Mouse (Mus musculus) CH12.LX (cell line): ENCODE measurements around the gene Cib1. TPM values are rescaled to one million over a fixed set of nuclear protein-coding genes. Genes with fewer than 3 reads are reported as not detected.

Source experiments
- DNase-seq: peaks from one replicate; pipeline ENCODE4 v3.0.0-alpha.2; 2013; ENCODE audit errors: extremely low read depth
- H3K27ac ChIP-seq: 2 replicates; pipeline ENCODE4 v1.5.1; 2012; ENCODE audit warnings: low read depth, mild to moderate bottlenecking, control low read depth, moderate library complexity; ENCODE audit not compliant: insufficient read depth
- H3K27me3 ChIP-seq: replicated peaks from 2 replicates; pipeline ENCODE3; 2012; ENCODE audit warnings: inconsistent platforms
- H3K36me3 ChIP-seq, 2 experiments: replicated peaks in 1 of 2; 2 replicates each; pipeline versions ENCODE3 to v1.6.1; 2012; ENCODE audit warnings: inconsistent platforms in 1 of 2, low read length in 1 of 2, mild to moderate bottlenecking in 1 of 2, mixed read lengths in 1 of 2, moderate library complexity in 1 of 2; ENCODE audit not compliant: control insufficient read depth in 1 of 2, insufficient read depth in 1 of 2
- H3K4me1 ChIP-seq, 2 experiments: 2 replicates each; pipeline ENCODE4 v1.6.1; 2012; ENCODE audit warnings: inconsistent platforms in 1 of 2, moderate library complexity in 1 of 2; ENCODE audit not compliant: insufficient read depth in 2 of 2, control insufficient read depth in 1 of 2
- H3K4me2 ChIP-seq: 2 replicates; pipeline ENCODE4 v1.6.1; 2012; ENCODE audit warnings: low read depth, mild to moderate bottlenecking, control low read depth; ENCODE audit not compliant: poor library complexity, insufficient read depth, severe bottlenecking
- H3K4me3 ChIP-seq, 3 experiments: fragments of 150-350 bp in 1 of 3; sonication (generic) in 1 of 3; replicated peaks in 1 of 3; 2 replicates each; pipeline versions ENCODE3 to v1.5.1; 2011 to 2012; ENCODE audit warnings: low read depth in 2 of 3, low read length in 2 of 3, mild to moderate bottlenecking in 2 of 3, moderate library complexity in 2 of 3, control low read depth in 1 of 3, improper control_type of control experiment in 1 of 3, inconsistent platforms in 1 of 3, mixed read lengths in 1 of 3; ENCODE audit not compliant: poor library complexity in 1 of 3
- H3K79me2 ChIP-seq: replicated peaks from 2 replicates; pipeline ENCODE4 v1.6.1; 2012; ENCODE audit warnings: mild to moderate bottlenecking, moderate library complexity; ENCODE audit not compliant: control insufficient read depth, poor library complexity, insufficient read depth, severe bottlenecking; ENCODE audit errors: extremely low read depth
- H3K9ac ChIP-seq: 2 replicates; pipeline ENCODE4 v1.6.1; 2012; ENCODE audit warnings: low read depth, mild to moderate bottlenecking, control low read depth, moderate library complexity; ENCODE audit not compliant: insufficient read depth
- H3K9me3 ChIP-seq: replicated peaks from 2 replicates; pipeline ENCODE3; 2012; ENCODE audit warnings: low read length, inconsistent platforms, mixed read lengths
- BHLHE40 ChIP-seq: IDR thresholded peaks from 2 replicates; pipeline ENCODE4 v1.6.1; 2011; ENCODE audit warnings: mild to moderate bottlenecking, low read depth, low read length, improper control_type of control experiment
- CHD1 ChIP-seq: IDR thresholded peaks from 2 replicates; pipeline ENCODE4 v1.6.1; 2012; ENCODE audit warnings: low read depth, low read length, improper control_type of control experiment, inconsistent platforms
- CTCF ChIP-seq, 2 experiments: IDR thresholded peaks in 1 of 2; conservative IDR thresholded peaks in 1 of 2; 2 replicates each; pipeline ENCODE4 v1.5.1; 2011 to 2012; ENCODE audit warnings: low read depth in 2 of 2, low read length in 2 of 2, improper control_type of control experiment in 1 of 2, inconsistent platforms in 1 of 2, mild to moderate bottlenecking in 1 of 2, moderate library complexity in 1 of 2
- E2F4 ChIP-seq: IDR thresholded peaks from 2 replicates; pipeline ENCODE4 v1.6.1; 2011; ENCODE audit warnings: low read depth, low read length, improper control_type of control experiment; ENCODE audit not compliant: insufficient replicate concordance
- ELF1 ChIP-seq: IDR thresholded peaks from 2 replicates; pipeline ENCODE4 v1.6.1; 2014; ENCODE audit warnings: low read depth, mild to moderate bottlenecking, inconsistent platforms, low read length, improper control_type of control experiment
- EP300 ChIP-seq: IDR thresholded peaks from 2 replicates; pipeline ENCODE4 v1.6.1; 2011; ENCODE audit warnings: low read length, improper control_type of control experiment
- IRF4 ChIP-seq: IDR thresholded peaks from 2 replicates; pipeline ENCODE4 v1.6.1; 2014; ENCODE audit warnings: low read depth, mild to moderate bottlenecking, inconsistent platforms, low read length, improper control_type of control experiment
- JUND ChIP-seq: conservative IDR thresholded peaks from 2 replicates; pipeline ENCODE4 v1.6.1; 2011; ENCODE audit warnings: low read depth, low read length, improper control_type of control experiment
- MAFK ChIP-seq: IDR thresholded peaks from 2 replicates; pipeline ENCODE4 v1.6.1; 2011; ENCODE audit warnings: low read length, improper control_type of control experiment; ENCODE audit not compliant: insufficient replicate concordance
- MAX ChIP-seq: IDR thresholded peaks from 2 replicates; pipeline ENCODE4 v1.6.1; 2011; ENCODE audit warnings: low read length, improper control_type of control experiment
- MAZ ChIP-seq: IDR thresholded peaks from 2 replicates; pipeline ENCODE4 v1.6.1; 2012; ENCODE audit warnings: low read depth, mild to moderate bottlenecking, inconsistent platforms, low read length, improper control_type of control experiment, moderate library complexity
- MEF2A ChIP-seq: IDR thresholded peaks from 2 replicates; pipeline ENCODE4 v1.6.1; 2014; ENCODE audit warnings: low read depth, mild to moderate bottlenecking, inconsistent platforms, low read length, improper control_type of control experiment, borderline replicate concordance
- MXI1 ChIP-seq: IDR thresholded peaks from 2 replicates; pipeline ENCODE4 v1.6.1; 2011; ENCODE audit warnings: mild to moderate bottlenecking, low read depth, low read length, improper control_type of control experiment
- NRF1 ChIP-seq: IDR thresholded peaks from 2 replicates; pipeline ENCODE4 v1.6.1; 2014; ENCODE audit warnings: low read depth, mild to moderate bottlenecking, inconsistent platforms, low read length, improper control_type of control experiment, moderate library complexity
- PAX5 ChIP-seq: IDR thresholded peaks from 2 replicates; pipeline ENCODE4 v1.6.1; 2012; ENCODE audit warnings: low read length, inconsistent platforms, mixed read lengths
- POLR2A ChIP-seq: IDR thresholded peaks from 2 replicates; pipeline ENCODE4 v1.6.1; 2011; ENCODE audit warnings: low read depth, mild to moderate bottlenecking, improper control_type of control experiment, low read length
- RAD21 ChIP-seq: IDR thresholded peaks from 2 replicates; pipeline ENCODE4 v1.6.1; 2011; ENCODE audit warnings: low read depth, mild to moderate bottlenecking, low read length, improper control_type of control experiment, moderate library complexity
- RCOR1 ChIP-seq: conservative IDR thresholded peaks from 2 replicates; pipeline ENCODE4 v1.6.1; 2012; ENCODE audit warnings: low read depth, mild to moderate bottlenecking, inconsistent platforms, low read length, improper control_type of control experiment
- SMC3 ChIP-seq: IDR thresholded peaks from 2 replicates; pipeline ENCODE4 v1.6.1; 2011; ENCODE audit warnings: low read depth, low read length, improper control_type of control experiment
- TBP ChIP-seq: conservative IDR thresholded peaks from 2 replicates; pipeline ENCODE4 v1.6.1; 2011; ENCODE audit warnings: low read depth, low read length, improper control_type of control experiment
- TCF12 ChIP-seq: IDR thresholded peaks from 2 replicates; pipeline ENCODE4 v1.6.1; 2014; ENCODE audit warnings: low read depth, mild to moderate bottlenecking, inconsistent platforms, low read length, improper control_type of control experiment
- UBTF ChIP-seq: IDR thresholded peaks from 2 replicates; pipeline ENCODE4 v1.6.1; 2012; ENCODE audit warnings: low read depth, mild to moderate bottlenecking, inconsistent platforms, low read length, improper control_type of control experiment, moderate library complexity
- USF1 ChIP-seq: IDR thresholded peaks from 2 replicates; pipeline ENCODE4 v1.6.1; 2014; ENCODE audit warnings: low read depth, mild to moderate bottlenecking, inconsistent platforms, low read length, improper control_type of control experiment
- ZMIZ1 ChIP-seq: IDR thresholded peaks from 2 replicates; pipeline ENCODE4 v1.6.1; 2012; ENCODE audit warnings: low read depth, mild to moderate bottlenecking, inconsistent platforms, low read length, improper control_type of control experiment
- dilution Hi-C: fragments of 300-500 bp; cut with MboI; formaldehyde crosslinking; loops from 2 replicates; pipeline ENCODE4 v1.14.3; 2020; ENCODE audit warnings: low sequenced_read_pairs; ENCODE audit not compliant: extremely low pct_unique_long_range_greater_than_20kb, extremely low pct_ligation_motif_present
- in situ Hi-C: fragments of 300-500 bp; cut with MboI; formaldehyde crosslinking; loops from 3 replicates; pipeline ENCODE4 v1.14.3; 2019; ENCODE audit warnings: low sequenced_read_pairs, low pct_ligation_motif_present, low pct_unique_long_range_greater_than_20kb, mixed read lengths
- polyA plus RNA-seq: library from polyadenylated mRNA; unstranded; fragments of >175 nt; gene quantifications from 2 replicates; pipeline ENCODE4 v1.2.1, GENCODE M21; 2012; ENCODE audit warnings: low read depth; ENCODE audit not compliant: insufficient read length
- total RNA-seq, 2 experiments: library from RNA; depleted of rRNA; stranded (reverse); fragments of 300-350 nt in 1 of 2; fragments of >200 nt in 1 of 2; gene quantifications; 2 replicates each; pipeline ENCODE4 v1.2.3; 2012 to 2014

The Cib1 gene
- total and polyA plus RNA-seq, 3 experiments = 29.1 to 73.1 (median 48.1) TPM

DNA sequence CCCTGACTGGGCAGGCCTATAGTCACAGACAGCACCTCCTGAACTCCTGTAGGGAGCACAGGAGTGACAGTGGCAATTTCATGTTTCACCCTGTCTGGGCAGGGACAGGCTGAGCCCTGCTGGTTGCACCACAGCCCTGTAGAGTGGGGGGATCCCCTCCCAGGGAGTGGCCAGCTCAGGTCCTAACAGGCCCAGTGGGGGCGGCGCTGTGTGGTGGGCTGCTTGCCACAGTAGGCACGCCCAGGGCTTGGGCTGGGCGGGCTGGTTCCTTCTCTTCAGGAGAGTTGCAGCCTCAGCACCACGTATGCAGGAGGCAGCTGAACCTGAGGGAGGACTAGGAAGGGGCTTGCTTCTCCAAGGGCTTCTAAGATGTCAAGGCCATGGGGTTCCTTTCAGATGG lies 41.2 kb downstream of the Cib1 start:
- TF ChIP-seq NRF1 (peak; percentile 43; the same call in 1 of the 2 replicates), IRF4 (peak; percentile 61), MAX (peak; percentile 32; the same call in 1 of the 2 replicates), RCOR1 (no peak), ZMIZ1 (peak; percentile 42), PAX5 (no peak), USF1 (no peak), CHD1 (peak; percentile 90), MAFK (peak; percentile 49; the same call in 1 of the 2 replicates), TCF12 (peak; percentile 82; the same call in 1 of the 2 replicates), TBP (0 out of 2 replicates have a peak, but pooled peaks have one; percentile 14), ELF1 (peak; percentile 44; the same call in 1 of the 2 replicates), UBTF (no peak), SMC3 (no peak; the same call in none of the 2 replicates), CTCF (conservative IDR thresholded peaks at IDR 0.05 in 1 of 2, IDR thresholded peaks at IDR 0.05 in 1 of 2; ENCODE audit: low read depth in 2 of 2, low read length in 2 of 2) (0 out of 4 replicates have a peak, but pooled peaks of 1 of the 2 experiments have one; percentile 9), RAD21 (peak; percentile 8), MXI1 (peak; percentile 21; the same call in 1 of the 2 replicates), JUND (no peak), POLR2A (peak; percentile 55), BHLHE40 (peak; percentile 63; the same call in 1 of the 2 replicates), E2F4 (no peak), EP300 (no peak; the same call in 1 of the 2 replicates), MEF2A (peak; percentile 85), MAZ (0 out of 2 replicates have a peak, but pooled peaks have one; percentile 65)
- dilution Hi-C loops = no loop called here
- H3K79me2 ChIP-seq = no peaks in the 10 kb centered on the region
- in situ Hi-C loops = no loop called here
- H3K27me3 ChIP-seq = peaks cover 3% of the 10 kb centered on the region
- no peaks in the 10 kb centered on the region for H3K9me3 ChIP-seq
- peak overlapping the region; percentile 99 for H3K27ac ChIP-seq
- DNase-seq = peak; percentile 85
- H3K4me2 ChIP-seq = peak overlapping the region; percentile 97
- peaks cover 28 to 64% of the 10 kb centered on the region in 2 experiments for H3K4me1 ChIP-seq
- H3K4me3 ChIP-seq = no peak overlapping the region
- no peaks in the 10 kb centered on the region for H3K36me3 ChIP-seq
- peak overlapping the region; percentile 43; the same call in 1 of the 2 replicates for H3K9ac ChIP-seq
